Mouse (Mus musculus) heart, adult 2 months (tissue): ENCODE results near the gene Adcyap1.

Experiments
- CTCF ChIP-seq: fragments of 200-600 bp; IDR thresholded peaks from 2 replicates; pipeline ENCODE4 v1.8.1; 2022; ENCODE audit warnings: antibody characterized with exemption, mild to moderate bottlenecking, moderate library complexity
- EP300 ChIP-seq: fragments of 200-500 bp; IDR thresholded peaks from 2 replicates; pipeline ENCODE4 v1.6.1; 2011; ENCODE audit warnings: low read depth, low read length, control low read depth; ENCODE audit not compliant: insufficient read depth

GRCm38 (mm10) chr17:93198213-93198612 lies 604 bp upstream of the Adcyap1 start:
- no peak for TF ChIP-seq CTCF
- TF ChIP-seq EP300 = no peak
